Mouse (Mus musculus) forebrain, embryonic 16.5 days (tissue): ENCODE measurements around the gene Smtnl2. TPM values are rescaled to one million over a fixed set of nuclear protein-coding genes. Genes with fewer than 3 reads are reported as not detected.

Experiments
- ATAC-seq: fragments of 200-750 bp; cut with Nextera tagmentation; 2 replicates; pipeline ENCODE4 v1.8.0; 2017; ENCODE audit warnings: mild to moderate bottlenecking, moderate library complexity
- H3K27ac ChIP-seq: fragments of 300-500 bp; sonication (generic); 2 replicates; pipeline ENCODE4 v1.5.1; 2014; ENCODE audit warnings: low read length, control low read depth
- H3K27me3 ChIP-seq: fragments of 300-500 bp; sonication (generic); replicated peaks from 2 replicates; pipeline ENCODE4 v1.6.1; 2014; ENCODE audit warnings: low read length; ENCODE audit not compliant: control insufficient read depth, insufficient read depth
- H3K36me3 ChIP-seq: fragments of 300-500 bp; sonication (generic); 2 replicates; pipeline ENCODE4 v1.6.1; 2014; ENCODE audit not compliant: control insufficient read depth, insufficient read depth
- H3K4me1 ChIP-seq: fragments of 300-500 bp; sonication (generic); replicated peaks from 2 replicates; pipeline ENCODE4 v1.6.1; 2014; ENCODE audit warnings: low read length; ENCODE audit not compliant: control insufficient read depth, insufficient read depth
- H3K4me2 ChIP-seq: fragments of 300-500 bp; sonication (generic); 2 replicates; pipeline ENCODE4 v1.6.1; 2014; ENCODE audit warnings: mild to moderate bottlenecking, low read length, control low read depth
- H3K4me3 ChIP-seq: fragments of 300-500 bp; sonication (generic); replicated peaks from 2 replicates; pipeline ENCODE4 v1.5.1; 2014; ENCODE audit warnings: mild to moderate bottlenecking, low read length, control low read depth
- H3K9ac ChIP-seq: fragments of 300-500 bp; sonication (generic); replicated peaks from 2 replicates; pipeline ENCODE4 v1.6.1; 2014; ENCODE audit warnings: low read depth, low read length, control low read depth
- H3K9me3 ChIP-seq: fragments of 300-500 bp; sonication (generic); 2 replicates; pipeline ENCODE4 v1.6.1; 2016; ENCODE audit warnings: low read length; ENCODE audit not compliant: control insufficient read depth
- WGBS: fragments of 180-500 bp; shearing (Covaris S2); extraction: QIAGEN DNeasy Blood & Tissue Kit; methylation state at CpG from one replicate; pipeline ENCODE4 v1.1.7; 2014; 5-methylcytosine and 5-hydroxymethylcytosine counted together
- polyA plus RNA-seq: library from polyadenylated mRNA; unstranded; fragments of >200 nt; fragmentation: Nextera tagmentation; extraction: Ambion mirVana; gene quantifications from 2 replicates; pipeline ENCODE4 v1.2.1, GENCODE M21; 2015

The Smtnl2 gene
- 4.5 and 8.0 TPM in 2 replicates for polyA plus RNA-seq

DNA sequence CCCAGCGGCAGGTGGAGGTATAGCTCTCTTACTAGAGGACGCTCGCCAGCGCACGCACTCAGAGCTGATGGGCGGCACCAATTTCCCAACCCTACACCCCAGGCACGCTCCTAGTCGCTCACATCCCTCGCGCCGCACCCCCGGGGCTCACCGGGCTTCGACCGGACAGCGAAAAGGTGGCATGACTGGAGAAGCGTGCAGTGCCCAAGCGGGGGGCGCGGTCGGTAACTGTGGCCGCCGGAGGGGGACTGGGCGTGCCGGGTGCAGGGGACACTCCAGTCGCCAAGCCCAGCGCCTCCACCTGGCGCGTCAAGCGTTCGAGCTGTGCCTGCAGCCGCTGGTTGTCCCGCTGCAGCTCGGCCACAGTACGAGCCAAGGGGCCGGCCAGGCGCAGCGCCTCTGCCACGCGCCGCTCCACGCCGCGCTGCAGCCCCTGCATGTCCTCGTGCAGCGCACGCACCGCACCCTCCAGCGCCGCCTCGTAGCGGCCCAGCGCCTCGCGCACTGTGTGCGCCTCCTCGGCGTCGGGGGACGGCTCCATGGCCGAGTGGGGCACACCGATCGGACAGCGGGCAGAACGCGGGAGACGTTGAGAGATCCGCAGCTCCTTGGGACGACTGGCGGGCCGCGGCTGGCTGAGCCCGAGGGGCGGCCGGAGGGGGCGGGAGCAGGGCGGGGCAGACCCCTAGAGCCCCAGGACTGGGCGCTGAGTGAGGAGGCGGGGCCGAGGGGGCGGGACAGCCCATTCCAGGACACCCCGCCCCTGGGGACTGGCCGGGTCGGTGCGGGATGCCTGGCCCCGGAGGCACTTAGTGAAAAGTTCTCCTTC lies at the start of gene Smtnl2:
Gene Smtnl2 (minus strand): TSS at position 621 of the 829 bp plus-strand sequence.
- Histone ChIP-seq H3K4me2 (peak within 1 kb of the TSS; percentile 95), H3K4me1 (peaks cover 14% of the 10 kb centered on the region), H3K27me3 (0 out of 2 replicates have a peak, but pooled peaks cover 2% of the 10 kb centered on the region), H3K4me3 (peak within 1 kb of the TSS; percentile 63), H3K9ac (peak within 1 kb of the TSS; percentile 70), H3K9me3 (no peaks in the 10 kb centered on the region), H3K36me3 (no peaks in the 10 kb centered on the region), H3K27ac (no peak within 1 kb of the TSS)
- under 1% methylated on average over 71 of the region's 86 CpGs for WGBS
- ATAC-seq = peak; percentile 87

DNA sequence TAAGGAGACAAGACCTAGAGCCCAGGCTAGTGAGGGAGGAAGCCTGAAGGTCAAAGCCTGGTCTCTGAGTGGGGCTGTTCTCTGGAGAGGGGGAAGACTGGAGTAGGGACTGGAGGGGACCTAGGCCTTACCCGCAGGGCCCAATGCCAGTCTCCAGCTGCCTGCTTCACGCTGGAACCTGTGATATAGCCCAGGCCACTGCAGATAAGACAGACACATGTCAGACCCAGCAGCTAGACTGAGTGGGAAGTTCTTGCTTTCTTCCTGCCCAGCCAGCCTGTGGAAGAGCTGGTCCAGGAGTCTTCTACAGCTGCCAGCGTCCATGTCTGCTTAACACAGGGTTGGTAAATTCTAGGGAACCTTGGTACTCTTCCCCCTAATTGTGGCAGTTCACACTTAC lies 47.0 kb upstream of the Smtnl2 start:
- Histone ChIP-seq H3K9ac (no peak overlapping the region), H3K36me3 (peaks cover 8% of the 10 kb centered on the region; the same call in 1 of the 2 replicates), H3K9me3 (no peaks in the 10 kb centered on the region), H3K27ac (no peak overlapping the region), H3K4me3 (no peak overlapping the region), H3K4me1 (no peaks in the 10 kb centered on the region), H3K27me3 (no peaks in the 10 kb centered on the region), H3K4me2 (no peak overlapping the region)
- ATAC-seq = no peak
- 87% methylated on average over 3 of the region's 3 CpGs for WGBS

DNA sequence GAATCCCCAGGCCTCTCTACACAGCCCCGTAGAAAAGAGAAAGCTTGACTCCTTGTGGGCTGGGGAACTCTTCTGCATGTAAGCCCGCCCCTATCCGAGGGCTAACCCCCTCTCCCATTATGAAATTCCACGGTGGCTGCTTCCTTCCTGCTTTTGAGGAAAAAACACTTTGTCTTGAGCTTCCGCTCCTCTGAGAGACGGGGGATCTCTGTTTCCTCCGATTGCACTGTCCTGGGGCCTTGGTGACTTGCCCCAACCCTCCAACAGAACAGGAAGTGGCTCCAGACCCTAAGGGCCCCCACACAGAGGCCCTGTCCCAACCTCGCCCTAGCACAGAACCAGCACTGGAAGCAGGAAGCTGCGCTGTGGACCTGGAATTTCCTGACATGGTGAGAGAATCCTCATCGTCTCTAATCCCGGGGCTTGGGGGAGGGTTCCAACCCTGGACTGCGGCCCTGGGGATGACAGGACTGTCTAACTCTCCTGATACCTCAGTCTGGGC lies 46.5 kb upstream of the Smtnl2 start:
- Histone ChIP-seq H3K27ac (no peak overlapping the region), H3K9ac (no peak overlapping the region), H3K36me3 (peaks cover 5% of the 10 kb centered on the region; the same call in 1 of the 2 replicates), H3K27me3 (no peaks in the 10 kb centered on the region), H3K4me1 (no peaks in the 10 kb centered on the region), H3K9me3 (no peaks in the 10 kb centered on the region), H3K4me3 (no peak overlapping the region), H3K4me2 (no peak overlapping the region)
- 80% methylated on average over 12 of the region's 12 CpGs for WGBS
- ATAC-seq = no peak

DNA sequence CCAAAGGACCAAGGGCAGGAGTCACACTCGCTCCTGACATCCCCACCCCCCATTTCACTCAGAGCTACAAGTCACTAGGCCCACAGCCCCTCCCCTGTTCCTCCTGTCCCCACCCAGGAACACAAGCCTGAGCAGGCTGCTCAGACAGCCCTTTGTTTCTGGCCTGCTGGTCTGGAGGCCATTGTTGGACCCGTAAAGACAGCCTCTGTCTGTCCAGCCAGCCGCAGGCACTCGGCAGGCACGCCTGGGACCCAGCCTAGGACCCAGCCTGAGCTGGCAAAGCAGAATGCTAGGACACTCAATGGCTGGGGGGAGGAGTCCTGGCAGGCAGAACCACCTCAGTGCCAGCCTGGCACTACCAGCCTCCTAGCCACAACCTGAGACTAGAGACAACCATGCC lies 44.2 kb upstream of the Smtnl2 start:
- Histone ChIP-seq H3K9me3 (no peaks in the 10 kb centered on the region), H3K36me3 (peaks cover 10% of the 10 kb centered on the region)
- peak; percentile 65 for ATAC-seq

DNA sequence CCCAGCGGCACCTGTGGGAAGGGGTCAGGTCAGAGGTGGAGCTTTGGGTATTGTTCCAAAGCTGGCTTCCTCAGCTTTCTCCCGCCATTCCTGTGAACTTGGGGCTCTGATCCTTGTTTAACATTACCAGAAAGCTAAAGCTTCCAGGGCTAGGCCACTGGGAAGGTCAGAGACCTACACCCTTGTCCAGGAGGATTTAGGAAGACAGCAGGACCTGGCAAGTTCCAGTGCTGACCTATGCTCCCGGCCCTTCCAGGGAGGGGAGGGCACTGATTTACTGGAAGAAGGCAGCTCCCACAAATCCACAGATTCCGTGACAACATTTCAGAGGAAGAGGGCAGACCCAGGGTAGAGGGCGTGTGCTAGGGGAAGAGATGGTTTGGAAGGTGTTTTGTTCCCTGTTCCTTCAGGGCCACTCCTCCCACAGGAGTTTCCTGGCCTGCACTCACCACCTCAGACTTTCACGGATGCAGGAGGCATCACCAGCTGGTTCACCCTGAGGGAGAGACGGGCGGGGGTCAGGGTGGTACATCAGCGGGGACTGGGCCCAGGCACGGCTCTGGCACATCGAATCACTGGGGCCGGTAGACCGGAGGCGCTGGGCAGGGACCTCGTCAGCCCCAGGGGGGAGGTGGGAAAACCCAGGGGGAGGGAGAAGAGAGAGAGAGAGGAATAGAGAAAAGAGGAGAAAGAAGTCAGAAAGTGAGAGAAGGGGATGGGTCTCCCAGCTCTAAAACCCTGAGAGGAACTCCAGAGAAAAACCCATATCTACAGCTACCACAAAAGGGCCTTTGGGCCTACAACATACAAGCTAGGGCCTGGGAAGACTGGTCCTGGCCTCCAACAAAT lies 41.8 kb upstream of the Smtnl2 start:
- Histone ChIP-seq H3K36me3 (peaks cover 31% of the 10 kb centered on the region), H3K9me3 (no peaks in the 10 kb centered on the region), H3K9ac (no peak overlapping the region), H3K4me1 (no peaks in the 10 kb centered on the region), H3K27ac (no peak overlapping the region), H3K27me3 (no peaks in the 10 kb centered on the region), H3K4me2 (no peak overlapping the region), H3K4me3 (no peak overlapping the region)
- no peak for ATAC-seq
- WGBS = 64% methylated on average over 15 of the region's 15 CpGs

More for the DNA sequence above, 44.2 kb upstream of the Smtnl2 start:
- Histone ChIP-seq H3K9ac (no peak overlapping the region; the same call in 1 of the 2 replicates), H3K27me3 (no peaks in the 10 kb centered on the region), H3K4me2 (no peak overlapping the region), H3K27ac (no peak overlapping the region), H3K4me1 (no peaks in the 10 kb centered on the region), H3K4me3 (no peak overlapping the region)
- WGBS = 28% methylated on average over 5 of the region's 5 CpGs

DNA sequence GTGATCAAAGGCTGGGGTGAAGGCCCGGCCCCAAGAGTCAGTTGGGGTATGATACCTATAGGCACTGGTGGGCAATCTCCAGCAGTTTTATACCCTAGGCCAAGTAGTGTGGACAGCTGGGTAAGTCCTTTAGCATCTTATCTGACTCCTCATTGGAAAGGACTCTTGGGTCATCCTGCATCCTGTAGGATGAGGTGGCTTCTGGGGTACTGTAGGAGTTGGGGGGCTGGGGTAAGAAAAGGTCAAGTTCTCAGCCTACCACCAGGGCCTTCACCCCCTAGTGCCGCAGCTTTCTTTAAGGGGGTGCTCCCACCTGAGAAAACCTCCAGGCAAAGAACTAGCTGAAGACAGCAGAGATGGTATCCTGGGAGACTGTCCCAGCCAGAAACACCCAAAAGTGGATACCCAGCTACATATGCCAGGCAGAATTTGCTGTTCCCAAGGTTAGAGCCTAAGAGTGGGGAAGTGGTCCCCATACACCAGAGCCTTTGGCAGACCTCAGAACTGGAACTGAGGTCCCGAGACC lies 40.7 kb upstream of the Smtnl2 start:
- H3K36me3 ChIP-seq = peaks cover 40% of the 10 kb centered on the region
- H3K4me1 ChIP-seq = no peaks in the 10 kb centered on the region
- H3K27me3 ChIP-seq = no peaks in the 10 kb centered on the region
- no peak overlapping the region for H3K4me3 ChIP-seq
- WGBS = 80% methylated on average over 3 of the region's 3 CpGs
- H3K9me3 ChIP-seq = no peaks in the 10 kb centered on the region
- ATAC-seq = no peak
- no peak overlapping the region for H3K9ac ChIP-seq
- no peak overlapping the region for H3K27ac ChIP-seq
- H3K4me2 ChIP-seq = no peak overlapping the region

DNA sequence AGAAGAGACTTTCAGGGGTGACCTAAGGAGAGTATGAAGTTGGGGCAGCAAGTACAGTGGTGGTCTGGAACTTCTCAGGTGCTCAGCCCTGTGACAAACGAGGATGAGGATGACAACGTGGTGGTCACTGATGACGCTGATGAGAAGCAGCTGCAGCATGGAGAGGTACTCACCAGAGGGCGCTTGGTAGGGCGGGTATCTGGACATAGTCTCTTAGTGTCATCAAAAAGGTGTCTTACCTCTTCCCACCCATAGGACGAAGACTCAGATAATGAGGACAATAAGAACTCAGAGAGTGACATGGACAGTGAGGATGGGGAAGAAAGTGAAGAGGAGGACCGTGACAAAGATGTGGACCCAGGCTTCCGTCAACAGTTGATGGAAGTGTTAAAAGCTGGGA lies 36.0 kb upstream of the Smtnl2 start:
- Histone ChIP-seq H3K4me3 (no peak overlapping the region), H3K27ac (no peak overlapping the region), H3K27me3 (no peaks in the 10 kb centered on the region), H3K36me3 (peaks cover 81% of the 10 kb centered on the region), H3K9me3 (no peaks in the 10 kb centered on the region), H3K4me2 (no peak overlapping the region), H3K9ac (no peak overlapping the region), H3K4me1 (peaks cover 4% of the 10 kb centered on the region)
- WGBS = 91% methylated on average over 8 of the region's 8 CpGs
- ATAC-seq = no peak

DNA sequence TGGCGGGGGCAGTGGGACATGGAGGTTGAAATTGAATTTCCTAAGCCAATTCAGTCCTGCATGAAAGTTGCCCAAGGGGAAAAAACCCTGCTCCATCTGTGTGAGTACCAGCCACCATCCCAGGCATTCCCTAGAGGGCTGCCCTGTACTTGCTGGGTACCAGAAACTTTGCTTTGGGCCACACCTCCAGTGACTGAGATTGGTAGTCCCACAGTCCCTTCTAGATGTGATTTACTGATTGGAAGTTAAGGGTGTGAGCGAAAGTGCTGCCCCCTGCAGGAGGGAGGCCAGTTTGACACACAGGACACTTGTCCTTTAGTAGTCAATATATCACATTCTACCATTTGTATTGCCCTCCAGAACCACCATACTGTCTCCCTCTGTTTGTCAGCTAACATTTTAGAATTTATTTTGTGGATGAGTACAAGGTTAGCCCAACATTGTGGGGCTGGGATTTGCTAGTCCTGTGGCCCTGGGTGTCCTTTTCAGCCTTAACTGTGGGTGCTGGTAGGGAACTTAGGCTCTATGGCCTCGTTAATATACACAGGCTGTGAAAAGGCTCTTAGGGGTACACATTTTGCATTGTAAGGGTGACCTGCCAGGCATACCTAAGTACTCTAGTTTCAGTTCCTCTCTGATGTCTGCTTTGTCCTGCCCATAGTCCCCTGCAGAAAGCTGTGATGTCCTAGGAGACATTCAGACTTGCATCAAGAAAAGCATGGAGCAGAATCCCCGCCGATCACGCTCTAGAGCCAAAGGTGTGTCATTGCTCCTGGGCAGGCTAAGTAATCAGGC lies 35.0 kb upstream of the Smtnl2 start:
- H3K9me3 ChIP-seq = no peaks in the 10 kb centered on the region
- H3K9ac ChIP-seq = no peak overlapping the region
- no peak for ATAC-seq
- 94% methylated on average over 6 of the region's 6 CpGs for WGBS
- peaks cover 13% of the 10 kb centered on the region for H3K4me1 ChIP-seq
- no peak overlapping the region for H3K4me3 ChIP-seq
- H3K27ac ChIP-seq = no peak overlapping the region
- H3K36me3 ChIP-seq = peaks cover 79% of the 10 kb centered on the region
- H3K27me3 ChIP-seq = no peaks in the 10 kb centered on the region
- no peak overlapping the region for H3K4me2 ChIP-seq
